In the genomic region with DNA sequence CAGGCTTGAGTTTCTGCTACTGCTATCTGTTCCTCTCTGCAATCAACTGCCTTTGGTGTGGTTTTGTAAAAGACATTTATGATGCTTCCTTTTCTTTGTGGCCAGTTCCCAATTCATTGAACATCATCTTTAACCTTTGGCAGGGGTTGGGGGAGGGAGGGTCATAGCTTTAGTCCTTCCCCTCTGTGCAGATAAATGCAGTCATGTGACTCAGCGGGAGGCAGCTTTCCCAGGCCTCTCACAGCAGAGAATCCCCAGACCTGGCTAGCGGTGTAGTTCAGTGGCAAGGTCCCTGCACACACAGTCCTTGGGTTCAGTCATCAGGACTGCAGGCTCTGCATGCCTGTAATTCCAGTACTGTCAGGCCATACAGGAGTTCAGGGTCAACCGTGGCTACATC, we compare ENCODE assay signal across 11 mouse cellular contexts. TPM values are rescaled to one million over a fixed set of nuclear protein-coding genes. Genes with fewer than 3 reads are reported as not detected.
DNase-seq lines count a peak whose midpoint lies in the region; ATAC-seq and TF ChIP-seq lines count a peak whose summit lies in the region.
"Had no signal": no experiment of that assay in that cellular context is flagged by ENCODE, and none has a peak within 500 bp of the region (broad histone marks: within the 10 kb centered on the region; RNA-seq: fewer than 3 reads in every experiment).

No protein-coding gene starts in this region.

- no peaks in the 10 kb centered on the region for H3K27me3 ChIP-seq in intestine, embryonic 15.5 days (replicated peaks)
- no peaks in the 10 kb centered on the region for H3K27me3 ChIP-seq in intestine, postnatal 0 days (replicated peaks; ENCODE audit: control insufficient read depth, insufficient read depth, low read length)
- H3K27me3 ChIP-seq in G1E (ENCODE audit: insufficient read depth, low read length): no peaks in the 10 kb centered on the region
- H3K27me3 ChIP-seq in embryonic facial prominence, embryonic 11.5 days (ENCODE audit: control insufficient read depth, insufficient read depth, low read length): no peaks in the 10 kb centered on the region
- no peaks in the 10 kb centered on the region for H3K27me3 ChIP-seq in liver, embryonic 14.5 days (ENCODE audit: control insufficient read depth, insufficient read depth, low read length)

- no peak for TF ChIP-seq EP300 in liver, embryonic 14.5 days (IDR thresholded peaks at IDR 0.05; ENCODE audit: low read depth)

- no peaks in the 10 kb centered on the region for H3K36me3 ChIP-seq in intestine, embryonic 15.5 days
- H3K36me3 ChIP-seq in intestine, postnatal 0 days (ENCODE audit: control insufficient read depth, insufficient read depth): no peaks in the 10 kb centered on the region
- no peaks in the 10 kb centered on the region for H3K36me3 ChIP-seq in G1E (replicated peaks)
- no peaks in the 10 kb centered on the region for H3K36me3 ChIP-seq in embryonic facial prominence, embryonic 11.5 days (replicated peaks; ENCODE audit: control insufficient read depth, insufficient read depth, low read depth, low read length)
- no peaks in the 10 kb centered on the region for H3K36me3 ChIP-seq in liver, embryonic 14.5 days (replicated peaks; ENCODE audit: control insufficient read depth, insufficient read depth, low read depth)

- no peaks in the 10 kb centered on the region for H3K9me3 ChIP-seq in intestine, embryonic 15.5 days
- no peaks in the 10 kb centered on the region for H3K9me3 ChIP-seq in intestine, postnatal 0 days (ENCODE audit: control insufficient read depth)
- H3K9me3 ChIP-seq in G1E (replicated peaks): no peaks in the 10 kb centered on the region
- H3K9me3 ChIP-seq in embryonic facial prominence, embryonic 11.5 days (replicated peaks; ENCODE audit: control insufficient read depth, low read length): no peaks in the 10 kb centered on the region
- H3K9me3 ChIP-seq in liver, embryonic 14.5 days (ENCODE audit: control insufficient read depth, low read length): no peaks in the 10 kb centered on the region

- H3K27ac ChIP-seq in intestine, embryonic 15.5 days: no peak overlapping the region; the same call in 1 of the 2 replicates
- no peak overlapping the region for H3K27ac ChIP-seq in intestine, postnatal 0 days (ENCODE audit: low read depth, low read length)
- no peak overlapping the region for H3K27ac ChIP-seq in embryonic facial prominence, embryonic 11.5 days (replicated peaks; ENCODE audit: low read depth, low read length)
- no peak overlapping the region; the same call in 1 of the 2 replicates for H3K27ac ChIP-seq in liver, embryonic 14.5 days

- TF ChIP-seq CTCF in intestine, postnatal 0 days (IDR thresholded peaks at IDR 0.05; ENCODE audit: low read depth): no peak
- no peak for TF ChIP-seq CTCF in G1E (IDR thresholded peaks at IDR 0.05; ENCODE audit: low read depth, low read length)
- no peak for TF ChIP-seq CTCF in liver, embryonic 14.5 days (IDR thresholded peaks at IDR 0.05; ENCODE audit: low read depth)

- 0 out of 2 replicates have a peak, but pooled peaks cover 16% of the 10 kb centered on the region for H3K4me1 ChIP-seq in intestine, embryonic 15.5 days (replicated peaks)
- no peaks in the 10 kb centered on the region for H3K4me1 ChIP-seq in intestine, postnatal 0 days (replicated peaks; ENCODE audit: control insufficient read depth, insufficient read depth, low read length)
- H3K4me1 ChIP-seq in G1E (ENCODE audit: insufficient read depth, low read depth, low read length): peaks cover 65% of the 10 kb centered on the region
- no peaks in the 10 kb centered on the region for H3K4me1 ChIP-seq in embryonic facial prominence, embryonic 11.5 days (ENCODE audit: control insufficient read depth, insufficient read depth, low read length)
- peaks cover 7 to 12% of the 10 kb centered on the region in 2 experiments for H3K4me1 ChIP-seq in liver, embryonic 14.5 days (replicated peaks; ENCODE audit: control insufficient read depth in 2 of 2, insufficient read depth in 2 of 2, low read length in 1 of 2)

- ATAC-seq in intestine, embryonic 15.5 days: peak; percentile 61; the same call in 1 of the 2 replicates
- ATAC-seq in intestine, postnatal 0 days: no peak
- peak; percentile 64 for ATAC-seq in G1E (ENCODE audit: extremely low read depth, insufficient number of reproducible peaks, low FRiP score, poor library complexity, severe bottlenecking)
- 0 out of 2 replicates have a peak, but pooled peaks have one; percentile 34 for ATAC-seq in embryonic facial prominence, embryonic 11.5 days (replicated peaks; ENCODE audit: insufficient number of reproducible peaks, low FRiP score, low TSS enrichment, low read depth)
- ATAC-seq in liver, embryonic 14.5 days (ENCODE audit: insufficient read depth): peak; percentile 70; the same call in 1 of the 2 replicates

- no peak overlapping the region for H3K9ac ChIP-seq in intestine, embryonic 15.5 days
- no peak overlapping the region for H3K9ac ChIP-seq in intestine, postnatal 0 days (ENCODE audit: low read depth, low read length)
- no peak overlapping the region for H3K9ac ChIP-seq in embryonic facial prominence, embryonic 11.5 days (replicated peaks; ENCODE audit: low read length)
- H3K9ac ChIP-seq in liver, embryonic 14.5 days (replicated peaks): no peak overlapping the region; the same call in 1 of the 2 replicates

- DNase-seq in G1E (ENCODE audit: low spot score): peak; percentile 68
- DNase-seq in embryonic facial prominence, embryonic 11.5 days (ENCODE audit: low spot score): no peak
- DNase-seq in liver, embryonic 14.5 days (ENCODE audit: low read depth in 3 of 3, low spot score in 3 of 3): no peak
- DNase-seq in adrenal gland, adult 18-20 months (ENCODE audit: low spot score in 2 of 2): no peak
- DNase-seq in gastrocnemius, postnatal 10 days: no peak
- DNase-seq in lung, postnatal 10 days: no peak
- DNase-seq: layer of hippocampus, postnatal 36 days; lung, postnatal 36 days; thymus, postnatal 14 days had no signal

- 32% methylated on average over 3 of the region's 3 CpGs for WGBS in intestine, embryonic 15.5 days
- WGBS in intestine, postnatal 0 days: 41% methylated on average over 3 of the region's 3 CpGs
- WGBS in embryonic facial prominence, embryonic 11.5 days: 23% methylated on average over 3 of the region's 3 CpGs
- WGBS in liver, embryonic 14.5 days (ENCODE audit: insufficient replicate concordance): 18% methylated on average over 3 of the region's 3 CpGs

- H3K4me3 ChIP-seq in intestine, embryonic 15.5 days (replicated peaks): no peak overlapping the region
- no peak overlapping the region for H3K4me3 ChIP-seq in intestine, postnatal 0 days (ENCODE audit: low read depth, low read length)
- peak overlapping the region; percentile 17; the same call in 1 of the 2 replicates for H3K4me3 ChIP-seq in G1E (ENCODE audit: low read depth, low read length)
- H3K4me3 ChIP-seq in embryonic facial prominence, embryonic 11.5 days (ENCODE audit: low read depth, low read length): no peak overlapping the region
- no peak overlapping the region for H3K4me3 ChIP-seq in liver, embryonic 14.5 days (ENCODE audit: insufficient read depth in 1 of 2, low read depth in 2 of 2, low read length in 2 of 2)

- no peak overlapping the region for H3K4me2 ChIP-seq in intestine, embryonic 15.5 days (replicated peaks)
- no peak overlapping the region for H3K4me2 ChIP-seq in intestine, postnatal 0 days (replicated peaks; ENCODE audit: low read depth)
- H3K4me2 ChIP-seq in embryonic facial prominence, embryonic 11.5 days (ENCODE audit: low read depth, low read length): no peak overlapping the region
- H3K4me2 ChIP-seq in liver, embryonic 14.5 days (ENCODE audit: low read depth): no peak overlapping the region

RNA-seq across cellular contexts. Expression of a gene that starts 29.2 kb away (rescaled TPM):
- polyA plus RNA-seq in intestine, embryonic 15.5 days (2015; fragmentation: Nextera tagmentation; extraction: Ambion mirVana): 21.7 and 22.1 TPM in 2 replicates
- polyA plus RNA-seq in intestine, postnatal 0 days (2015; fragmentation: Nextera tagmentation; extraction: Ambion mirVana): 9.3 and 9.6 TPM in 2 replicates
- total RNA-seq in G1E (2014; fragmentation: Nextera tagmentation) (53.7 and 64.0 TPM in 2 replicates), G1E (2017) (188 and 239 TPM in 2 replicates)
- polyA plus RNA-seq in G1E (2012): 137 and 154 TPM in 2 replicates
- polyA plus RNA-seq in embryonic facial prominence, embryonic 11.5 days (2014; fragmentation: Nextera tagmentation; extraction: Ambion mirVana): 26.6 and 28.1 TPM in 2 replicates
- polyA plus RNA-seq in liver, embryonic 14.5 days (2012; rRNA removed): 6.0 and 6.4 TPM in 2 replicates
- polyA plus RNA-seq in liver, embryonic 14.5 days (2014; fragmentation: Nextera tagmentation; extraction: Ambion mirVana): 4.7 and 7.4 TPM in 2 replicates
- 10 to 100 TPM; 26.6 to 27.5 TPM for total RNA-seq in adrenal gland, adult 18-20 months (2021)
- 10 to 100 TPM; 16.4 to 27.9 TPM for total RNA-seq in gastrocnemius, postnatal 10 days (2021)

RNA-seq across cellular contexts. Expression of a gene that starts 29.3 kb away (rescaled TPM):
- polyA plus RNA-seq in intestine, embryonic 15.5 days (2015; fragmentation: Nextera tagmentation; extraction: Ambion mirVana): 43.0 and 49.4 TPM in 2 replicates
- polyA plus RNA-seq in intestine, postnatal 0 days (2015; fragmentation: Nextera tagmentation; extraction: Ambion mirVana): 78.6 and 85.2 TPM in 2 replicates
- 87.0 and 88.7 TPM in 2 replicates for total RNA-seq in G1E (2014; fragmentation: Nextera tagmentation)
- 40.7 and 47.9 TPM in 2 replicates for total RNA-seq in G1E (2017)
- 37.3 and 42.8 TPM in 2 replicates for polyA plus RNA-seq in G1E (2012)
- polyA plus RNA-seq in embryonic facial prominence, embryonic 11.5 days (2014; fragmentation: Nextera tagmentation; extraction: Ambion mirVana): 20.4 and 27.9 TPM in 2 replicates
- 44.3 and 44.5 TPM in 2 replicates for polyA plus RNA-seq in liver, embryonic 14.5 days (2012; rRNA removed)
- 58.8 and 70.3 TPM in 2 replicates for polyA plus RNA-seq in liver, embryonic 14.5 days (2014; fragmentation: Nextera tagmentation; extraction: Ambion mirVana)
- 10 to 100 TPM; 24.2 to 31.3 TPM for total RNA-seq in adrenal gland, adult 18-20 months (2021)
- 10 to 100 TPM; 11.9 to 12.6 TPM for total RNA-seq in gastrocnemius, postnatal 10 days (2021)

RNA-seq across cellular contexts. Expression of a gene that starts 49.0 kb away (rescaled TPM):
- 25.4 and 25.8 TPM in 2 replicates for polyA plus RNA-seq in intestine, embryonic 15.5 days (2015; fragmentation: Nextera tagmentation; extraction: Ambion mirVana)
- polyA plus RNA-seq in intestine, postnatal 0 days (2015; fragmentation: Nextera tagmentation; extraction: Ambion mirVana): 24.8 and 25.0 TPM in 2 replicates
- 25.3 and 50.3 TPM in 2 replicates for total RNA-seq in G1E (2014; fragmentation: Nextera tagmentation)
- 12.8 and 18.3 TPM in 2 replicates for total RNA-seq in G1E (2017)
- polyA plus RNA-seq in G1E (2012): 16.4 and 18.5 TPM in 2 replicates
- polyA plus RNA-seq in embryonic facial prominence, embryonic 11.5 days (2014; fragmentation: Nextera tagmentation; extraction: Ambion mirVana): 15.8 and 15.9 TPM in 2 replicates
- 79.9 and 113 TPM in 2 replicates for polyA plus RNA-seq in liver, embryonic 14.5 days (2012; rRNA removed)
- polyA plus RNA-seq in liver, embryonic 14.5 days (2014; fragmentation: Nextera tagmentation; extraction: Ambion mirVana): 110 and 112 TPM in 2 replicates
- total RNA-seq in adrenal gland, adult 18-20 months (2021): 10 to 100 TPM; 75.6 to 98.9 TPM
- 10 to 100 TPM; 12.9 to 13.6 TPM for total RNA-seq in gastrocnemius, postnatal 10 days (2021)

RNA-seq across cellular contexts. Expression of a gene that starts 49.4 kb away (rescaled TPM):
- 89.5 and 97.1 TPM in 2 replicates for polyA plus RNA-seq in intestine, embryonic 15.5 days (2015; fragmentation: Nextera tagmentation; extraction: Ambion mirVana)
- polyA plus RNA-seq in intestine, postnatal 0 days (2015; fragmentation: Nextera tagmentation; extraction: Ambion mirVana): 103 and 107 TPM in 2 replicates
- total RNA-seq in G1E (2014; fragmentation: Nextera tagmentation) (51.1 and 59.0 TPM in 2 replicates), G1E (2017) (36.7 and 53.7 TPM in 2 replicates)
- polyA plus RNA-seq in G1E (2012): 25.2 and 47.5 TPM in 2 replicates
- 47.4 and 49.3 TPM in 2 replicates for polyA plus RNA-seq in embryonic facial prominence, embryonic 11.5 days (2014; fragmentation: Nextera tagmentation; extraction: Ambion mirVana)
- 73.8 and 84.7 TPM in 2 replicates for polyA plus RNA-seq in liver, embryonic 14.5 days (2012; rRNA removed)
- polyA plus RNA-seq in liver, embryonic 14.5 days (2014; fragmentation: Nextera tagmentation; extraction: Ambion mirVana): 69.8 and 80.4 TPM in 2 replicates
- 100 to 1,000 TPM; 191 to 384 TPM for total RNA-seq in adrenal gland, adult 18-20 months (2021)
- 10 to 100 TPM; 44.1 to 47.3 TPM for total RNA-seq in gastrocnemius, postnatal 10 days (2021)
